Mouse (Mus musculus): ENCODE measurements around the gene Ppp1r7.

Ppp1r7 gene

GRCm38 (mm10) chr1:93403403-93403802 lies 60.7 kb downstream of the Ppp1r7 start:
- in situ Hi-C loops (cut with MboI; ENCODE audit: unreplicated experiment in 2 of 2), result no loop called here

All from v-Abl transformed pro-B cells (cell line).